Mouse (Mus musculus): ENCODE results near the gene Vmn1r142. TPM values are rescaled to one million over a fixed set of nuclear protein-coding genes. Genes with fewer than 3 reads are reported as not detected.
"Not testable (repeated sequence)": the region's sequence is repeated elsewhere in the genome, so short reads cannot be mapped to it uniquely, and the experiment has no call there.

Vmn1r142 gene
- not detected in 2 replicates for polyA plus RNA-seq (2015; fragmentation: Nextera tagmentation; extraction: Ambion mirVana)

DNA sequence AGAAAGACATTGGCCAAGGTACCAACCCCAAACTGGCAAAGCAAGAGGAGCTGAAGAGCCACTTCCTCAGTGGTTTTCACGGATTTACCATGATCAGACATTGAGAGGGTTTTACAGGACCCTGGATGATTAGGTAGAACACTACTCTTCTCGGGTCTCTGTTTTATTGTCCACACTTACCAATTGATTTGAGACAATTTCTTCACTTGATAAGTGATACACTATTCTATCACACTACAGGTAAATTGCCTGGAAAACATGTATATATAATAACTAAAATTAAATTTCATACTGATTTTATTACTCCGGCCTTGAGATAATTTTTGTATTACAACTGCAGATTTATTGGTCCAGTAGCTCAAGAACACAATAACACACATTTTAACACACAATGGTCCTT lies at the start of gene Vmn1r142:
TSS of gene Vmn1r142 (minus strand) at position 101 of the 400 bp plus-strand sequence.
- not testable (repeated sequence) for ATAC-seq (ENCODE audit: insufficient read depth, low FRiP score); H3K9ac ChIP-seq (ENCODE audit: low read length); H3K4me3 ChIP-seq (replicated peaks; ENCODE audit: low read length); H3K4me2 ChIP-seq (ENCODE audit: low read depth, low read length); H3K27ac ChIP-seq (ENCODE audit: low read length); H3K27me3 ChIP-seq (ENCODE audit: control insufficient read depth, insufficient read depth, low read length); H3K4me1 ChIP-seq (ENCODE audit: control insufficient read depth, insufficient read depth, low read length); H3K9me3 ChIP-seq (replicated peaks; ENCODE audit: control insufficient read depth, low read length); H3K36me3 ChIP-seq (ENCODE audit: control insufficient read depth, insufficient read depth, low read length)
- WGBS: no CpG with 5 or more reads among the region's 3 CpGs

DNA sequence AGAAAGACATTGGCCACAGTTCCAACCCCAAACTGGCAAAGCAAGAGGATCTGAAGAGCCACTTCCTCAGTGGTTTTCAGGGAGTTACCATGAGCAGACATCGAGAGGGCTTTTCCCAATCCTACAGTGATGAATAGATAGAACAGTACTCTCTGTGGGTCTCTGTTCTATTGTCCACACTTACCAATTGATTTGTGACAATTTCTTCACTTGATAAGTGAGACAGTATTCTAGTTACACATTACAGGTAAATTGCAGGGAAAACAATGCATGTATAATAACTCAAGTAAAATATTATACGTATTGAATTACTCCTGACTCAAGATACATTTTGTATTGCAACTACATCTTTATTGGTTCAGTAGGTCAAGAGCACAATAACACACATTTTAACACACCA lies 37.3 kb upstream of the Vmn1r142 start, which contains the start of gene Gm8653:
TSS of gene Gm8653 (minus strand) at position 101 of the 400 bp plus-strand sequence.
- H3K4me2 ChIP-seq (ENCODE audit: low read depth, low read length); ATAC-seq (ENCODE audit: insufficient read depth, low FRiP score); H3K36me3 ChIP-seq (ENCODE audit: control insufficient read depth, insufficient read depth, low read length); H3K9ac ChIP-seq (ENCODE audit: low read length); H3K9me3 ChIP-seq (replicated peaks; ENCODE audit: control insufficient read depth, low read length); H3K27ac ChIP-seq (ENCODE audit: low read length); H3K4me1 ChIP-seq (ENCODE audit: control insufficient read depth, insufficient read depth, low read length); H3K27me3 ChIP-seq (ENCODE audit: control insufficient read depth, insufficient read depth, low read length); H3K4me3 ChIP-seq (replicated peaks; ENCODE audit: low read length): not testable (repeated sequence)
- no CpG with 5 or more reads among the region's 2 CpGs for WGBS

DNA sequence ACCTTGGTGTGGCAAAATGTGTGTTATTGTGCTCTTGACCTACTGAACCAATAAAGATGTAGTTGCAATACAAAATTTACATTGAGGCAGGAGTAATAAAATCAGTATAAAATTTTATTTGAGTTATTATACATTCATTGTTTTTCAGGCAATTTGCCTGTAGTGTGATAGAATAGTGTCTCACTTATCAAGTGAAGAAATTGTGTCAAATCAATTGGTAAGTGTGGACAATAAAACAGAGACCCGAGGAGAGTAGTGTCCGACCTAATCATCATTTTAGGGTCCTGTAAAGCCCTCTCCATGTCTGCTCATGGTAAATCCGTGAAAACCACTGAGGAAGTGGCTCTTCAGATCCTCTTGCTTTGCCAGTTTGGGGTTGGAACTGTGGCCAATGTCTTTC lies 25.2 kb upstream of the Vmn1r142 start, which contains the start of gene Vmn1r143:
TSS of gene Vmn1r143 (plus strand) at position 301 of the 400 bp plus-strand sequence.
- not testable (repeated sequence) for H3K9ac ChIP-seq (ENCODE audit: low read length); ATAC-seq (ENCODE audit: insufficient read depth, low FRiP score); H3K27ac ChIP-seq (ENCODE audit: low read length); H3K4me1 ChIP-seq (ENCODE audit: control insufficient read depth, insufficient read depth, low read length); H3K4me2 ChIP-seq (ENCODE audit: low read depth, low read length); H3K4me3 ChIP-seq (replicated peaks; ENCODE audit: low read length); H3K9me3 ChIP-seq (replicated peaks; ENCODE audit: control insufficient read depth, low read length); H3K27me3 ChIP-seq (ENCODE audit: control insufficient read depth, insufficient read depth, low read length); H3K36me3 ChIP-seq (ENCODE audit: control insufficient read depth, insufficient read depth, low read length)
- WGBS: no CpG with 5 or more reads among the region's 3 CpGs

DNA sequence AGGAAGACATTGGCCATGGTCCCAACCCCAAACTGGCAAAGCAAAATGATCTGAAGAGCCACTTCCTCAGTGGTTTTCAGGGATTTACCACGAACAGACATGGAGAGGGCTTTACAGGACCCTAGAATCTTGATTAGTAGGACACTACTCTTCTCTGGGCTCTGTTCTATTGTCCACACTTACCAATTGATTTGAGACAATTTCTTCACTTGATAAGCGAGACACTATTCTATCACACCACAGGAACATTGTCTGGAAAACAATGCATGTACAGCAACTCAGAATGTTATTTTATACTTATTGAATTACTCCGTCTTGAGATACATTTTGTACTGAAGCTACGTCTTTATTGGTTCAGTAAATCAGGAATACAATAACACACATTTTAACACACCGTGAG lies 29.2 kb downstream of the Vmn1r142 start, which contains the start of gene Gm10666:
TSS of gene Gm10666 (minus strand) at position 101 of the 400 bp plus-strand sequence.
- not testable (repeated sequence) for H3K27ac ChIP-seq (ENCODE audit: low read length); H3K4me2 ChIP-seq (ENCODE audit: low read depth, low read length); H3K36me3 ChIP-seq (ENCODE audit: control insufficient read depth, insufficient read depth, low read length); ATAC-seq (ENCODE audit: insufficient read depth, low FRiP score); H3K9ac ChIP-seq (ENCODE audit: low read length); H3K27me3 ChIP-seq (ENCODE audit: control insufficient read depth, insufficient read depth, low read length); H3K9me3 ChIP-seq (replicated peaks; ENCODE audit: control insufficient read depth, low read length); H3K4me1 ChIP-seq (ENCODE audit: control insufficient read depth, insufficient read depth, low read length); H3K4me3 ChIP-seq (replicated peaks; ENCODE audit: low read length)
- no CpG with 5 or more reads among the region's 5 CpGs for WGBS

DNA sequence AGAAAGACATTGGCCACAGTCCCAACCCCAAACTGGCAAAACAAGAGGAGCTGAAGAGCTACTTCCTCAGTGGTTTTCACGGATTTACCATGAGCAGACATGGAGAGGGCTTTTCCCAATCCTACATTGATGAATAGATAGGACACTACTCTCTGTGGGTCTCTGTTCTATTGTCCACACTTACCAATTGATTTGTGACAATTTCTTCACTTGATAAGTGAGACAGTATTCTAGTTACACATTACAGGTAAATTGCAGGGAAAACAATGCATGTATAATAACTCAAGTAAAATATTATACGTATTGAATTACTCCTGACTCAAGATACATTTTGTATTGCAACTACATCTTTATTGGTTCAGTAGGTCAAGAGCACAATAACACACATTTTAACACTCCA lies 45.7 kb downstream of the Vmn1r142 start, which contains the start of gene Gm16451:
TSS of gene Gm16451 (minus strand) at position 101 of the 400 bp plus-strand sequence.
- H3K9ac ChIP-seq (ENCODE audit: low read length); H3K27me3 ChIP-seq (ENCODE audit: control insufficient read depth, insufficient read depth, low read length); H3K36me3 ChIP-seq (ENCODE audit: control insufficient read depth, insufficient read depth, low read length); ATAC-seq (ENCODE audit: insufficient read depth, low FRiP score); H3K9me3 ChIP-seq (replicated peaks; ENCODE audit: control insufficient read depth, low read length); H3K4me3 ChIP-seq (replicated peaks; ENCODE audit: low read length); H3K27ac ChIP-seq (ENCODE audit: low read length); H3K4me2 ChIP-seq (ENCODE audit: low read depth, low read length); H3K4me1 ChIP-seq (ENCODE audit: control insufficient read depth, insufficient read depth, low read length): not testable (repeated sequence)
- no CpG with 5 or more reads among the region's 2 CpGs for WGBS

Other genes starting within 250 kb of the Vmn1r142 start
- gene Gm5891, start 242.7 kb downstream of the Vmn1r142 start, polyA plus RNA-seq (2015; fragmentation: Nextera tagmentation; extraction: Ambion mirVana): not detected in 2 replicates
- gene Vmn1r137, start 169.4 kb downstream of the Vmn1r142 start, polyA plus RNA-seq (2015; fragmentation: Nextera tagmentation; extraction: Ambion mirVana): not detected in 2 replicates
- not detected in 2 replicates for gene Vmn1r138, start 135.1 kb downstream of the Vmn1r142 start, polyA plus RNA-seq (2015; fragmentation: Nextera tagmentation; extraction: Ambion mirVana)
- gene Gm6176, start 107.7 kb downstream of the Vmn1r142 start, polyA plus RNA-seq (2015; fragmentation: Nextera tagmentation; extraction: Ambion mirVana): not detected in 2 replicates
- not detected in 2 replicates for gene Vmn1r139, start 95.0 kb downstream of the Vmn1r142 start, polyA plus RNA-seq (2015; fragmentation: Nextera tagmentation; extraction: Ambion mirVana)
- not detected in 2 replicates for gene Gm16451, start 45.8 kb downstream of the Vmn1r142 start, polyA plus RNA-seq (2015; fragmentation: Nextera tagmentation; extraction: Ambion mirVana)
- gene Gm10666, start 29.3 kb downstream of the Vmn1r142 start, polyA plus RNA-seq (2015; fragmentation: Nextera tagmentation; extraction: Ambion mirVana): not detected in 2 replicates
- gene Vmn1r143, start 25.3 kb upstream of the Vmn1r142 start, polyA plus RNA-seq (2015; fragmentation: Nextera tagmentation; extraction: Ambion mirVana): not detected in 2 replicates
- not detected in 2 replicates for gene Gm8653, start 37.2 kb upstream of the Vmn1r142 start, polyA plus RNA-seq (2015; fragmentation: Nextera tagmentation; extraction: Ambion mirVana)
- not detected in 2 replicates for gene Gm8453, start 65.4 kb upstream of the Vmn1r142 start, polyA plus RNA-seq (2015; fragmentation: Nextera tagmentation; extraction: Ambion mirVana)
- not detected in 2 replicates for gene Gm4187, start 165.7 kb upstream of the Vmn1r142 start, polyA plus RNA-seq (2015; fragmentation: Nextera tagmentation; extraction: Ambion mirVana)
- gene Gm8660, start 207.0 kb upstream of the Vmn1r142 start, polyA plus RNA-seq (2015; fragmentation: Nextera tagmentation; extraction: Ambion mirVana): not detected in 2 replicates
- gene Vmn1r148, start 249.5 kb upstream of the Vmn1r142 start, polyA plus RNA-seq (2015; fragmentation: Nextera tagmentation; extraction: Ambion mirVana): not detected in 2 replicates

Measured in stomach, embryonic 16.5 days (tissue).